Mouse (Mus musculus): ENCODE measurements around the gene Wdr83. TPM values are rescaled to one million over a fixed set of nuclear protein-coding genes. Genes with fewer than 3 reads are reported as not detected.

The Wdr83 gene
- total and polyA plus RNA-seq, 3 experiments, result 27.0 to 58.4 TPM; not detected in 1

- TF ChIP-seq CTCF (IDR thresholded peaks at IDR 0.05 in 2 of 3, conservative IDR thresholded peaks at IDR 0.05 in 1 of 3; ENCODE audit: control insufficient read depth in 1 of 3, insufficient read depth in 1 of 3, low read depth in 2 of 3, low read length in 3 of 3, poor library complexity in 1 of 3, severe bottlenecking in 1 of 3) (no peak), KAT2A (conservative IDR thresholded peaks at IDR 0.05; ENCODE audit: low read depth, low read length) (no peak), ZKSCAN1 (IDR thresholded peaks at IDR 0.05; ENCODE audit: low read depth, low read length) (peak; percentile 35; the same call in 1 of the 2 replicates), POLR2AphosphoS5 (IDR thresholded peaks at IDR 0.05; ENCODE audit: borderline replicate concordance, low read depth, low read length) (0 out of 2 replicates have a peak, but pooled peaks have one; percentile 23), POLR2A (IDR thresholded peaks at IDR 0.05; ENCODE audit: control insufficient read depth in 1 of 2, insufficient read depth in 1 of 2, low read depth in 1 of 2, low read length in 2 of 2, poor library complexity in 1 of 2) (no peak; a peak in 1 of 4 replicates), CHD2 (IDR thresholded peaks at IDR 0.05; ENCODE audit: low read length) (no peak; the same call in 1 of the 2 replicates)
Measured at GRCm38 (mm10) chr8:85035728-85036310, 45.3 kb downstream of the Wdr83 start (continued).

DNA sequence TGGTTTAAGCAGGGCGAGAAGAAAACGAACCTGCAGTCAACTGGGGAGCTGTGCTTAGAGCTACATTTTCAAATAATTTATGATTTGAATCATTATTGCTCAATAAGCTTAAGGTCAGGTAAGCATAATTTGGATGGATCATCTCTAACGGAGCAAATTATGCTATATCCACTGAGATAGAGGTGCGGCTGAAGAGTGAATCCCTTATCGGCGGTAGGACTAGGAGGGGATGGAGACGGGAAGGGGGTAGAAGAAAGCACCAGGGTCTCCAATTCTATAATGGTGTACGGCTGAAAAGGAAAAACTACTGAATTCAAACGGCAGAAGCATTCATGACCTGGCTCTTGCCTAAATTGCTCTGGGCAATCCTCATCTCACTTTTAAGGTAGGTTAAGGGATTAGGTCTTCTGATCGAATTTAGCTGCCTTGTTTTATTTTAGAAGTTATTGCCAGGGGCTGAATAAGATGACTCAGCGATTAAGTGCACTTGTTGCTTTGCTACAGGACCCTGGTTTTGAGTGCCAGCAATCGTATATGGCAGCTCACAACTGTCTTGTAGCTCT lies 45.9 kb downstream of the Wdr83 start:
- peaks cover 8 to 22% of the 10 kb centered on the region in 2 experiments for H3K36me3 ChIP-seq (ENCODE audit: control insufficient read depth in 1 of 2, insufficient read depth in 2 of 2, low read length in 2 of 2)

GRCm38 (mm10) chr8:85034764-85035163 lies 46.3 kb downstream of the Wdr83 start:
- Histone ChIP-seq H3K27me3 (ENCODE audit: control insufficient read depth in 1 of 2, insufficient read depth in 2 of 2, low read length in 2 of 2) (no peaks in the 10 kb centered on the region), H3K4me3 (ENCODE audit: control insufficient read depth in 1 of 2, insufficient read depth in 1 of 2, low read depth in 2 of 2, low read length in 2 of 2) (peak overlapping the region in 1 of 2 experiments; percentile 65; a peak in 2 of 4 replicates), H3K4me1 (ENCODE audit: control insufficient read depth in 1 of 2, insufficient read depth in 2 of 2, low read length in 2 of 2) (peaks cover 3 to 4% of the 10 kb centered on the region in 2 experiments), H3K9ac (ENCODE audit: control insufficient read depth, low read depth, low read length, poor library complexity, severe bottlenecking) (peak overlapping the region; percentile 96), H3K27ac (ENCODE audit: control insufficient read depth, low read depth, low read length) (peak overlapping the region; percentile 97; the same call in 1 of the 2 replicates), H3K79me2 (ENCODE audit: control insufficient read depth, insufficient read depth, low read length, poor library complexity) (peaks cover 34% of the 10 kb centered on the region), H3K36me3 (ENCODE audit: control insufficient read depth in 1 of 2, insufficient read depth in 2 of 2, low read length in 2 of 2) (peaks cover 4 to 17% of the 10 kb centered on the region in 2 experiments), H3K9me3 (replicated peaks; ENCODE audit: insufficient read depth, low read length) (no peaks in the 10 kb centered on the region)
- 0 out of 4 replicates have a peak, but pooled peaks of 1 of the 2 experiments have one; percentile 6 for TF ChIP-seq POLR2A (IDR thresholded peaks at IDR 0.05; ENCODE audit: control insufficient read depth in 1 of 2, insufficient read depth in 1 of 2, low read depth in 1 of 2, low read length in 2 of 2, poor library complexity in 1 of 2)
- peak; percentile 53; the same call in 1 of the 2 replicates for TF ChIP-seq HCFC1 (IDR thresholded peaks at IDR 0.05; ENCODE audit: low read depth, low read length)
- no peak for TF ChIP-seq ZNF384 (IDR thresholded peaks at IDR 0.05; ENCODE audit: low read depth, low read length)
- TF ChIP-seq TAL1 (IDR thresholded peaks at IDR 0.05; ENCODE audit: low read length), result no peak
- no peak for TF ChIP-seq RCOR1 (IDR thresholded peaks at IDR 0.05; ENCODE audit: low read depth, low read length)
- no peak for TF ChIP-seq MYB (IDR thresholded peaks at IDR 0.05; ENCODE audit: low read depth, low read length)
- DNase-seq (ENCODE audit: low read depth, low spot score), result no peak

More for the DNA sequence above, 45.9 kb downstream of the Wdr83 start:
- no peaks in the 10 kb centered on the region for H3K9me3 ChIP-seq (replicated peaks; ENCODE audit: insufficient read depth, low read length)
- H3K4me1 ChIP-seq (ENCODE audit: control insufficient read depth in 1 of 2, insufficient read depth in 2 of 2, low read length in 2 of 2), result peaks cover 3 to 9% of the 10 kb centered on the region in 2 experiments
- H3K27ac ChIP-seq (ENCODE audit: control insufficient read depth, low read depth, low read length), result peak overlapping the region; percentile 97
- H3K27me3 ChIP-seq (ENCODE audit: control insufficient read depth in 1 of 2, insufficient read depth in 2 of 2, low read length in 2 of 2), result no peaks in the 10 kb centered on the region
- peak overlapping the region; percentile 65 to 88 for H3K4me3 ChIP-seq (ENCODE audit: control insufficient read depth in 1 of 2, insufficient read depth in 1 of 2, low read depth in 2 of 2, low read length in 2 of 2)
- DNase-seq (ENCODE audit: low read depth, low spot score), result no peak
- TF ChIP-seq ELF1 (IDR thresholded peaks at IDR 0.05; ENCODE audit: low read depth, low read length) (no peak), KAT2A (conservative IDR thresholded peaks at IDR 0.05; ENCODE audit: low read depth, low read length) (no peak), POLR2A (IDR thresholded peaks at IDR 0.05; ENCODE audit: control insufficient read depth in 1 of 2, insufficient read depth in 1 of 2, low read depth in 1 of 2, low read length in 2 of 2, poor library complexity in 1 of 2) (peak in 1 of 2 experiments; percentile 25; a peak in 1 of 4 replicates), MAFK (IDR thresholded peaks at IDR 0.05; ENCODE audit: borderline replicate concordance, low read depth, low read length) (peak; percentile 83; the same call in 1 of the 2 replicates)
- H3K9ac ChIP-seq (ENCODE audit: control insufficient read depth, low read depth, low read length, poor library complexity, severe bottlenecking), result peak overlapping the region; percentile 96
- H3K79me2 ChIP-seq (ENCODE audit: control insufficient read depth, insufficient read depth, low read length, poor library complexity), result peaks cover 38% of the 10 kb centered on the region
